Mouse (Mus musculus): ENCODE measurements around the gene Kcnq1.

The Kcnq1 gene

DNA sequence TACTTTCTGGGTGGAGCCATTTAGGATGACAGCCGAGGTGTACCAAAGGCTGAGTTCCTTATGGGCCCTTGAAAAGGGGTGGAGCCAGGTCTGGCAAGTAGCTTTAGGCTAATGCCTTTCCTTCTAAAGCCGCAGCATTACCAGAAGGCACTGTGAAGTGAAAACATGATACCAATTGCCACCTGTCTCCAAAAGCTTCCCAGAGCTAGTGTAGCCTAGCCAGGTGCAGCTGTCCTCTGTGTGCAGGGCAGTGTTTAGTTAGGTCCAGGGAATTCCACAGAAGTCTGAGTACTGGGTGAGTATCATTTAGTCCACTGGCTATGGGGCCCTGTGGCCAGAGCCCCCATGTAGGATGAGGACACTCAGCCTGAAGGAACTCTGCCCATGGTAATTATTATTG lies 30.0 kb downstream of the Kcnq1 start:
- no peak for DNase-seq (ENCODE audit: low read depth, low spot score)

GRCm38 (mm10) chr7:143136561-143136960 lies 30.4 kb downstream of the Kcnq1 start:
- no peak for DNase-seq (ENCODE audit: low read depth, low spot score)

DNA sequence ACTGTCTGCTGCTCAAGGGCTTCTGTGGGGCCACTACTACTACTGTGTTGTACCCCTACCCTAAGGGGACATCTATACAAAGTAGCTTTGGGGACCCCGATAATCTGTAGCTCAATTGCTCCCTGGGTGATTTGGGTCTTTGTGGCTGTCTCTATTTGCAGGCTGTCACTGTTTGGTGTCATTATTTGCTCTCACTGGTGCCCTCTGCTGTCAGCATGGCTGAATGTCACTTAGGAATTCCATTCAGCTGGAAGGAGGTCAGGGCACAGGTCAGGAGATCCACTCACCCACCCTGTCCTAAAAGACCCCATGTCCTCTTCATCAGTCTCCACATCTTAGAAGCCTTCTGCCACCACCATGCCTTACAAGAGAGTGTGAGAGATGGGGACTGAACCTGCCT lies 32.6 kb downstream of the Kcnq1 start:
- peak; percentile 34 for DNase-seq (ENCODE audit: low read depth, low spot score)

DNA sequence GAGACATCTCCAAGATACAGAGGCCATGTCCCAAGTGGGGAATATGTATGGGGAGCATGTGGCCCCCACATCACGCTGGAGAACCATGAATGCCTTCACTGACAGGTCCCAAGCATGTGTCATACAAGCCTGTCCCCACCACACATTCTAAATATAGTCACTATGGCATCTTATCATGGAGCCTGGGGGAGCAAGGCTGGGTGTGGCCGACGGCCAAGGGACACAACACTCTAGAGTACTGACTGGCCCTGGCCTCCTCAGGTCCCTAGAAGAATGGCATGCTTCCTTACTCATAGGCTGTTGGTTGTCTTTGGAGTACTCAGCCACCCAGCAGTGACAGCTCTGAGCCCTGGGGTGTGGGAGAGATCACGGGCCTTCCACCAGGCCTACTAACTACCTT lies 33.8 kb downstream of the Kcnq1 start:
- DNase-seq (ENCODE audit: low read depth, low spot score) = no peak

GRCm38 (mm10) chr7:143142680-143143079 lies 36.5 kb downstream of the Kcnq1 start:
- no peak for DNase-seq (ENCODE audit: low read depth, low spot score)

DNA sequence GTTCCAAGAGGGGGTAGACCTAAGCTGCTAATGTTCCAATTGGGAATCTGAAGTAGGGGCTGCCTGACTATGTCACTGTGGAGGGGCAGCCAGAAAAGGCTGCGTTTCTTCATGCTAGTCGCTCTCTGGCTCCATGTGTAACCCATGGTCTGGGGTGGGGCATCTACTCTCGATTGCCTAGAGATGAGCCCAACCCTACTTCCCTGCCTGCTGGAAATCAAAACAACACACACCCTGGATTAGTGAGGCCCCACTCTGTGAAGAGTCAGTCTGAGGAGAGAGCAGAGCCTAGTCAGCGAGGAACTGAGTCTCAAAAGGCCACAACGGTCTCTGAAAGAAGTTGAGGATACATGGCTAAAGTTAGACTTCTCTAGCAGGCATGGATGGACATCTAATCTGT lies 40.9 kb downstream of the Kcnq1 start:
- DNase-seq (ENCODE audit: low read depth, low spot score) = no peak

DNA sequence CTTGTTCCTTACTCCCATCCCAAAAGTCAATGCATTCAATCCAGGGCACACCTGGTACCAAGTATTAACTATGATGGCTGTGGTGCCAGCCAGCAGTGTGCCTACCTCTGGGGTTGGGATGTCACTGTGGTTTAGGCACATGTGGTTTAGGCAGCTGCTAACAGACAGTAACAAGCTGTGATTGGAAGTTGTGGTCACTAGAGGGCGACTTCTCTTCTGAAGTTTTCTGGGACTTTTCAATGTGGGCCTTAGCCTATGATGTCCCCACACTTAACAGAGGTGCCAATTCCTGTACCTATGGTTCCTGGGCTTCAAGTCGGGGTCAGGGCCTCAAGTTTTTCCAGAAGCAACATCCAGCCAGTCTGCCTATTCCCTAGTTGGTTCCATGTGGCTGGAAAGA lies 45.0 kb downstream of the Kcnq1 start:
- DNase-seq (ENCODE audit: low read depth, low spot score) = peak; percentile 28

DNA sequence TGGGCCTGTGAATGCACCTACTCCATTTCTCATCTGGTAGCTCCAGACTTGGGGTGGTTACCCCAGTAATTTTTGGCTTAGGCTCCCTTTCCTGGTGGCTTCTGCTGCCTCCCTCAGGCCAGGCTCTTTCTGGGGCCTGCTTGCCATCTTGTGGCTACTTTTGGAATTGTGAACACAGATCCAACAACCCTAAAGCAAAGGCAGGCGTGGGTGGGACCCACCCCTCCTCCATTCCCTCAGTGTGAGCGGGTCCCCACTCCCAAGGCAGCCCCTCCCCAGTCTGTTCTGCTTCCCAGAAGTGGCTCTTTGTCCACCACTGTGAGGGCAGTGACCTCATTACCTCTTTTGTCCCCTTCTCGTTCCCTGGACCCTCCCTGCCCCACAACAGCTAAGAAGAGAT lies 46.2 kb downstream of the Kcnq1 start:
- no peak for DNase-seq (ENCODE audit: low read depth, low spot score)

GRCm38 (mm10) chr7:143153915-143154373 lies 47.8 kb downstream of the Kcnq1 start:
- peak; percentile 63 for DNase-seq (ENCODE audit: low read depth, low spot score)

DNA sequence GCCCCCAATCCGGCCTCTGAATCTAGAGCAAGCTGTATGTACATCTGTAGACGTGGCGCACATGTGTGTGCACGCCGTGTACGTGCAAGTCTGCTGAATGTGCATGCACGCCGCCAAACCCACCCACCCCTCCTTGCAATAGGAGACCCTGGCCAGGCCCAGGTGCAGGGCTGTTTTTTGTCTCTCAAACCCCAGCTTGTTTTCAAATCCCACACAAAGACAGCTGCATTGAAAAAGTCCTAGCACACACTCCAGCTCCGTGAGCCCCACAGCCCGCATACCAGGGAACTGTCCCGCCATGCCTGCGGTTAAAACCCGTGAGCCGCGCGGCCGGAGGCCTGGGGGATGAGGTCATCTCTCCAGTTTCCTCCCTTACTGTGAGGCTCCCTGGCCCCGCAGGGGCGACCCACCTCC lies 48.3 kb downstream of the Kcnq1 start:
- no peak for DNase-seq (ENCODE audit: low read depth, low spot score)

GRCm38 (mm10) chr7:143155257-143155656 lies 49.1 kb downstream of the Kcnq1 start:
- DNase-seq (ENCODE audit: low read depth, low spot score) = no peak

GRCm38 (mm10) chr7:143158690-143159425 lies 52.7 kb downstream of the Kcnq1 start:
- DNase-seq (ENCODE audit: low read depth, low spot score) = no peak

DNA sequence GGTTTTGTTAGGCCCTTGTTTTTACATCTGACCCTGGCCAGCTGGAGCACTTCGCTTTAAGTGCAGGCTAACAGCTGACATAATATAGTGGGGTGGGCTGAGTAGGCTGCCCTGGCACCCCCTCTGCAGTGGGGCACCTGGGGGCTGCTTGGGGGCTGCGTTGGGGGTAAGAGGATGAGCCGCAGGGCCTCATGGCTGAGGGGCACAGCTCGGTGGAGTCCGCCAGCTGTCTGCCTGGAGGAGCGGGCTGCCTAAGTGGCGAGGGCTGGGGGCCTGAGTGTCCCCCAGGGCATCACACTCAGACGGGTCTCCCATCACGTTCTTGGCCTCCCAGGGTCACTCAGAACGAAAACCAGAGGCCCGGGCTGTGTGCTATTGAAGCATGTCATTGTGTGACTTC lies 53.3 kb downstream of the Kcnq1 start:
- DNase-seq (ENCODE audit: low read depth, low spot score) = no peak

GRCm38 (mm10) chr7:143160057-143160456 lies 53.9 kb downstream of the Kcnq1 start:
- DNase-seq (ENCODE audit: low read depth, low spot score) = no peak

- DNase-seq (ENCODE audit: low read depth, low spot score) = no peak
These were observed 55.9 kb downstream of the Kcnq1 start for GRCm38 (mm10) chr7:143162051-143162450.

DNA sequence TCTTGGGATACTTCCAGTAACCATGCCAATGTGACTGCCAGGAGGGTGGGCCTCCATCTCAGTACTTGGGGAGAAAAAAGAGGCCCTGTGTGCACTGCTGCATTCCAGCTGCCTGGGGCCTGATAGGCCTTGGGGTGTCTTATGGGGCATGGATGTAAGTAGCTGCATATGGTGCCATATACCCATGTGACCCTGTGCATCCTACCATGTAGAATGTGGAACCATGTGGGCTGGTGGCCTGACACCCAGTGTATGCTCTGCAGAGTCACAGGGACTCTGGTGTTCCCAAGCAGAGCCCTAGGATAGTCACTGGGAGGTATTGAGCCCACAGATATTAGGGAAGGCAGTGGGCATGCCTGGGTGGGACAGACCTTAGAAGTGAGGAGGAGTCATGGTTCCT lies 57.9 kb downstream of the Kcnq1 start:
- no peak for DNase-seq (ENCODE audit: low read depth, low spot score)

DNA sequence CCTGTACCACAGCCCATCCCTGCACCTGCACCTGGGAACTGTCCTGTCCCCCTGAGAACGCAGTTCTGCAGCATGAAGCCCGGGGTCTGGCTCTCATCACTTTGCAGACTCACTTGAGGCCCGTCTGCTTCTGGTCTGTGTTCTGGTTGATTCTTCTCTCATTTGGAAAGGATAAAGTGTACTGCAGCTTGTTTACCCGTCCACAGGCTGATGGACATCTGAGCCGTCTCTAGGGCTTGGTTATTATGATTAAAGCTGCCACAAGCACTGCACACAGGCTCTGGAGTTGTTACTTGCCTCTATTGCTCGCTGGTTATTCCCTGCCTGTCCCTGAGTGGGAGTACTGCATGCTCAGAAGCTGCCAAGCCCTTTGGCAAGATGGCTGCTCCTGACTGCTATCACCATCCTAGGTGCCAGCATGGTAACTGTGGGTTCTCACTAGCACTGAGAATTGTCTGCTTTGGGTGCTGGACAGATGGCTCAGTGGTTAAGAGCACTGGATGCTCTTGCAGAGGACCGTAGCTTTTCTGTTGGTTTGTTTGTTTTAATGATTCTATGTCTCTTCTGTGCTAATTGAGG lies 59.6 kb downstream of the Kcnq1 start:
- DNase-seq (ENCODE audit: low read depth, low spot score) = no peak

DNA sequence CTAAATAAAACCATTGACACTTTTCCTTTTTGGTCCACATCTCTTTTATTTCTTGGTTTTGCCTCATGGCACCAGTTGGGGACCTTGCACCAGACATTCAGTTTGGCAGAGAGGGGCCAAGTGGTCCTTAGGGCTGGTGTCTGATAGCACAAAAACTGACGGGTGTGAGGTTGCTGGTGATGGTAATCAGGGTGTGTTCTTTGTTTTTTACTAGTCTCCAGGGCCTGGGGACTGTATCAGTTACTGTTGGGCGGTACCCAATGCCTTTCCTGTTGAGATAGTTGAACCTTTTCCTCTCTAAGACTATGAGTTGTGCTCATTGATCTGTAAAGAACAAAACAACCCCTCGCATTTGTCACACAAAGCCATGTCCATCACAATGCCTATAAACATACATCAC lies 61.1 kb downstream of the Kcnq1 start:
- no peak for DNase-seq (ENCODE audit: low read depth, low spot score)

- no peak for DNase-seq (ENCODE audit: low read depth, low spot score)
These were observed 63.2 kb downstream of the Kcnq1 start for GRCm38 (mm10) chr7:143169371-143169770.

- no peak for DNase-seq (ENCODE audit: low read depth, low spot score)
These were observed 66.9 kb downstream of the Kcnq1 start for GRCm38 (mm10) chr7:143172914-143173547.

DNA sequence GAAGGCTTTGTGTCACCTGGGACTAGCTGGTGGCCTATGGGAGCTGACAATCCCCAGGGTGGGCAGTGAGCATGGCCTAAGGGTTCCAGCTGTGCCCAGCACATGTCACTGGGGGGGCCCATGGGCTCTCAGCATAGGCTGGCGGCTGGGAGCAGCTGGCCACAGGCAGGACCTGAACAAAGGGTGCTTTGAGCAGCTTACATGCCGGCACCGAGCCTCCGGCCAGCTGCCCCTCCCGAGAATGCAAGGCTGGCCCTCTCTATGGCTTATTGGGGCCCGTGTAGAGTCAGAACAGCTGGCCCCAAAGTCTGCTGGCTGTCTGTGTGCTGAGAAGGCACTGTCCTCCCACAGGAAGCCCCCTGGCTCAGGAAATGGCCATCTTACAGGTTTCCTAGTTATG lies 68.5 kb downstream of the Kcnq1 start:
- DNase-seq (ENCODE audit: low read depth, low spot score) = no peak

DNA sequence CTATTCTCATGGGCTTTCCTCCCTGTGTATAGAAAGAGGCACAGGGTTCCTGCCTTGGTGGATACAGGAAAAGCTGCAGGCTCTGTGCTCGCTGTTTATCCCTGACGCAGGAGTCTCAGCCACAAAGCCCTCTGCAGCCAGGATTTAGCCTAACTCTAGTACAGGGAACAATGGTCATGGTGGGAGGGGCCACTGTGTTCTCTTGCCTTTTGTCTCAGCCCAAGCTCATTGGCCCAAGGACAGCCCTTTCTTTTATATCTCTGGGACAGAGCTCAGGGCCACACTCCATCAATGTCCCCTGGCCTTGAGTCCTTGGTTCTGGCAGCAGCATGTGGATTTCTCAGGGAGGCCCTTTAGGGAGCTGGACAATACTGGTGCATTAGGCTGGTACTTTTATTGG lies 72.7 kb downstream of the Kcnq1 start:
- DNase-seq (ENCODE audit: low read depth, low spot score) = no peak

DNA sequence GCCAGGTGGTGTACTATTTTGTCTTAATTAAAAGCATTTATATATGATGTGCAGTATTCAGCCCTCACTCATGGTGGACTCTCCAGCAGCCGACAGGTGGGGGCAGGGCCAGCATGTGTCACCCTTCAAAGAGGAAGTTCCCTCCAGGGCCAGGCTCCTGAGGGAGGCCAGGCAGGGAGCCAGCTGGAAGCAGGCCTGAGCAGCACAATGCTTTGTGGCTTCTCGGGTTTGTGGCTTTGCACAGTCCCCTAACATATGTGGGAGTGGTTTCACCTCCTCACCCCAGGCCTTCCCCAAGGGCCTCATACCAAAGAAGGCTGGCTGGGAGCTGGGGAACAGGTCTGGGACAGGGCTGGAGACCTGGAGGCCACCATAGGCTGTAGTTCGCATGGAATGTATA lies 74.6 kb downstream of the Kcnq1 start:
- DNase-seq (ENCODE audit: low read depth, low spot score) = peak; percentile 17
